Mouse (Mus musculus) embryonic facial prominence, embryonic 13.5 days (tissue): ENCODE measurements around the gene Gm45521. TPM values are rescaled to one million over a fixed set of nuclear protein-coding genes. Genes with fewer than 3 reads are reported as not detected.
A peak's percentile ranks its signal among the peaks of the same experiment; 100 is the strongest.

Experiments
- ATAC-seq: fragments of 200-750 bp; cut with Nextera tagmentation; 2 replicates; pipeline ENCODE4 v1.8.0; 2017; ENCODE audit warnings: low read depth; ENCODE audit not compliant: insufficient number of reproducible peaks, insufficient read depth, low FRiP score, low TSS enrichment
- H3K27ac ChIP-seq: fragments of 300-500 bp; sonication (generic); 2 replicates; pipeline ENCODE4 v1.5.1; 2015; ENCODE audit warnings: moderate library complexity, mild to moderate bottlenecking, inconsistent platforms
- H3K27me3 ChIP-seq: fragments of 300-500 bp; sonication (generic); 2 replicates; pipeline ENCODE4 v1.6.1; 2015; ENCODE audit warnings: mild to moderate bottlenecking, inconsistent platforms
- H3K36me3 ChIP-seq: fragments of 300-500 bp; sonication (generic); 2 replicates; pipeline ENCODE4 v1.6.1; 2015; ENCODE audit warnings: mild to moderate bottlenecking, inconsistent platforms
- H3K4me1 ChIP-seq: fragments of 300-500 bp; sonication (generic); 2 replicates; pipeline ENCODE4 v1.6.1; 2015; ENCODE audit warnings: inconsistent platforms
- H3K4me2 ChIP-seq: fragments of 300-500 bp; sonication (generic); 2 replicates; pipeline ENCODE4 v1.6.1; 2015; ENCODE audit warnings: moderate library complexity, mild to moderate bottlenecking, inconsistent platforms
- H3K4me3 ChIP-seq: fragments of 300-500 bp; sonication (generic); 2 replicates; pipeline ENCODE4 v1.5.1; 2015; ENCODE audit warnings: mild to moderate bottlenecking, inconsistent platforms
- H3K9ac ChIP-seq: fragments of 300-500 bp; sonication (generic); 2 replicates; pipeline ENCODE4 v1.6.1; 2015; ENCODE audit warnings: mild to moderate bottlenecking, inconsistent platforms
- H3K9me3 ChIP-seq: fragments of 300-500 bp; sonication (generic); 2 replicates; pipeline ENCODE4 v1.6.1; 2016; ENCODE audit warnings: inconsistent platforms
- WGBS: fragments of 180-500 bp; shearing (Covaris S2); methylation state at CpG from one replicate; pipeline ENCODE4 v1.1.7; 2015; ENCODE audit warnings: mixed read lengths; 5-methylcytosine and 5-hydroxymethylcytosine counted together
- polyA plus RNA-seq: library from polyadenylated mRNA; unstranded; fragments of >200 nt; fragmentation: Nextera tagmentation; extraction: Ambion mirVana; gene quantifications from 2 replicates; pipeline ENCODE4 v1.2.1, GENCODE M21; 2015

Gene Gm45521
- polyA plus RNA-seq, 1 experiment from 2014 or later, result not detected

GRCm38 (mm10) chr14:7954071-7954471, 3.0 kb upstream of the Gm45521 start:
- no peaks in the 10 kb centered on the region for H3K9me3 ChIP-seq
- peaks cover 31% of the 10 kb centered on the region for H3K36me3 ChIP-seq
- H3K27ac ChIP-seq, result peak overlapping the region; percentile 39; the same call in 1 of the 2 replicates
- H3K27me3 ChIP-seq, result no peaks in the 10 kb centered on the region
- H3K4me2 ChIP-seq, result no peak overlapping the region
- no peak overlapping the region for H3K4me3 ChIP-seq
- no peak for ATAC-seq
- 0 out of 2 replicates have a peak, but pooled peaks cover 11% of the 10 kb centered on the region for H3K4me1 ChIP-seq
- WGBS, result 51% methylated on average over 6 of the region's 6 CpGs
- H3K9ac ChIP-seq, result no peak overlapping the region

GRCm38 (mm10) chr14:7956427-7956826, 661 bp upstream of the Gm45521 start:
- Histone ChIP-seq H3K27me3 (no peaks in the 10 kb centered on the region), H3K9me3 (no peaks in the 10 kb centered on the region), H3K27ac (no peak overlapping the region), H3K4me1 (peaks cover 11% of the 10 kb centered on the region; the same call in 1 of the 2 replicates), H3K9ac (no peak overlapping the region), H3K4me3 (no peak overlapping the region), H3K36me3 (peaks cover 9% of the 10 kb centered on the region), H3K4me2 (no peak overlapping the region)
- no peak for ATAC-seq
- WGBS, result 75% methylated on average over 10 of the region's 10 CpGs

- H3K4me1 ChIP-seq, result no peaks in the 10 kb centered on the region; the same call in 1 of the 2 replicates
- no peak overlapping the region for H3K27ac ChIP-seq
- WGBS, result 46% methylated on average over 11 of the region's 11 CpGs
- no peak for ATAC-seq
- H3K27me3 ChIP-seq, result no peaks in the 10 kb centered on the region
- H3K36me3 ChIP-seq, result no peaks in the 10 kb centered on the region
- no peak overlapping the region for H3K4me3 ChIP-seq
- no peak overlapping the region for H3K4me2 ChIP-seq
- H3K9me3 ChIP-seq, result no peaks in the 10 kb centered on the region
- H3K9ac ChIP-seq, result no peak overlapping the region
These were observed 3.5 kb downstream of the Gm45521 start for GRCm38 (mm10) chr14:7960616-7961015.

GRCm38 (mm10) chr14:7961714-7962113, 4.6 kb downstream of the Gm45521 start:
- H3K27me3 ChIP-seq, result no peaks in the 10 kb centered on the region
- 68% methylated on average over 5 of the region's 5 CpGs for WGBS
- ATAC-seq, result no peak
- H3K36me3 ChIP-seq, result no peaks in the 10 kb centered on the region
- no peaks in the 10 kb centered on the region; the same call in 1 of the 2 replicates for H3K4me1 ChIP-seq
- no peak overlapping the region for H3K4me3 ChIP-seq
- no peak overlapping the region for H3K27ac ChIP-seq
- H3K9ac ChIP-seq, result no peak overlapping the region
- H3K9me3 ChIP-seq, result no peaks in the 10 kb centered on the region
- no peak overlapping the region for H3K4me2 ChIP-seq

- H3K4me1 ChIP-seq, result no peaks in the 10 kb centered on the region; the same call in 1 of the 2 replicates
- H3K4me2 ChIP-seq, result no peak overlapping the region
- no peak overlapping the region for H3K4me3 ChIP-seq
- H3K27me3 ChIP-seq, result no peaks in the 10 kb centered on the region
- H3K9me3 ChIP-seq, result no peaks in the 10 kb centered on the region
- H3K27ac ChIP-seq, result no peak overlapping the region
- WGBS, result 86% methylated on average over 2 of the region's 2 CpGs
- no peaks in the 10 kb centered on the region for H3K36me3 ChIP-seq
- no peak overlapping the region for H3K9ac ChIP-seq
- no peak for ATAC-seq
These were observed 5.5 kb downstream of the Gm45521 start for GRCm38 (mm10) chr14:7962626-7963025.

- WGBS, result 63% methylated on average over 7 of the region's 7 CpGs
- H3K36me3 ChIP-seq, result no peaks in the 10 kb centered on the region
- no peak overlapping the region for H3K4me3 ChIP-seq
- no peak overlapping the region for H3K4me2 ChIP-seq
- H3K9me3 ChIP-seq, result no peaks in the 10 kb centered on the region
- no peak overlapping the region for H3K27ac ChIP-seq
- no peak overlapping the region for H3K9ac ChIP-seq
- H3K27me3 ChIP-seq, result no peaks in the 10 kb centered on the region
- ATAC-seq, result no peak
- H3K4me1 ChIP-seq, result no peaks in the 10 kb centered on the region; the same call in 1 of the 2 replicates
These were observed 6.1 kb downstream of the Gm45521 start for GRCm38 (mm10) chr14:7963160-7963559.

- Histone ChIP-seq H3K27me3 (no peaks in the 10 kb centered on the region), H3K27ac (no peak overlapping the region), H3K4me1 (no peaks in the 10 kb centered on the region; the same call in 1 of the 2 replicates), H3K9me3 (no peaks in the 10 kb centered on the region), H3K4me2 (no peak overlapping the region), H3K9ac (no peak overlapping the region), H3K36me3 (no peaks in the 10 kb centered on the region), H3K4me3 (no peak overlapping the region)
- no peak for ATAC-seq
- WGBS, result 52% methylated on average over 11 of the region's 11 CpGs
These were observed 7.3 kb downstream of the Gm45521 start for GRCm38 (mm10) chr14:7964219-7964889.

- Histone ChIP-seq H3K27me3 (no peaks in the 10 kb centered on the region), H3K9ac (no peak overlapping the region), H3K4me1 (no peaks in the 10 kb centered on the region), H3K36me3 (no peaks in the 10 kb centered on the region), H3K4me3 (no peak overlapping the region), H3K9me3 (no peaks in the 10 kb centered on the region), H3K27ac (no peak overlapping the region), H3K4me2 (no peak overlapping the region)
- no peak for ATAC-seq
- 58% methylated on average over 10 of the region's 10 CpGs for WGBS
These were observed 14.9 kb downstream of the Gm45521 start for GRCm38 (mm10) chr14:7971889-7972493.

- Histone ChIP-seq H3K9me3 (no peaks in the 10 kb centered on the region), H3K9ac (no peak overlapping the region), H3K27me3 (no peaks in the 10 kb centered on the region), H3K27ac (no peak overlapping the region), H3K4me3 (no peak overlapping the region), H3K36me3 (no peaks in the 10 kb centered on the region), H3K4me2 (no peak overlapping the region), H3K4me1 (no peaks in the 10 kb centered on the region)
- 79% methylated on average over 1 of the region's 1 CpGs for WGBS
- ATAC-seq, result no peak
These were observed 17.6 kb downstream of the Gm45521 start for GRCm38 (mm10) chr14:7974643-7975042.

- Histone ChIP-seq H3K4me2 (no peak overlapping the region), H3K4me1 (no peaks in the 10 kb centered on the region), H3K27ac (no peak overlapping the region), H3K9me3 (no peaks in the 10 kb centered on the region), H3K4me3 (no peak overlapping the region), H3K36me3 (no peaks in the 10 kb centered on the region), H3K27me3 (no peaks in the 10 kb centered on the region), H3K9ac (no peak overlapping the region)
- WGBS, result 84% methylated on average over 6 of the region's 6 CpGs
- no peak for ATAC-seq
These were observed 18.1 kb downstream of the Gm45521 start for GRCm38 (mm10) chr14:7975177-7975576.

GRCm38 (mm10) chr14:7977471-7977870, 20.4 kb downstream of the Gm45521 start:
- Histone ChIP-seq H3K4me1 (no peaks in the 10 kb centered on the region), H3K9ac (no peak overlapping the region), H3K4me3 (no peak overlapping the region), H3K9me3 (no peaks in the 10 kb centered on the region), H3K27ac (no peak overlapping the region), H3K27me3 (no peaks in the 10 kb centered on the region), H3K36me3 (no peaks in the 10 kb centered on the region), H3K4me2 (no peak overlapping the region)
- ATAC-seq, result no peak
- WGBS, result 95% methylated on average over 1 of the region's 1 CpGs

- Histone ChIP-seq H3K9me3 (no peaks in the 10 kb centered on the region), H3K4me3 (no peak overlapping the region), H3K27me3 (no peaks in the 10 kb centered on the region), H3K27ac (no peak overlapping the region), H3K4me2 (no peak overlapping the region), H3K4me1 (no peaks in the 10 kb centered on the region), H3K9ac (no peak overlapping the region), H3K36me3 (no peaks in the 10 kb centered on the region)
- WGBS, result 82% methylated on average over 1 of the region's 1 CpGs
- ATAC-seq, result no peak
These were observed 21.1 kb downstream of the Gm45521 start for GRCm38 (mm10) chr14:7978183-7978582.
